Mouse (Mus musculus) testis, postnatal 10 days (tissue): ENCODE data around the gene Chchd6.
A peak's percentile ranks its signal among the peaks of the same experiment; 100 is the strongest.

Source experiments
- DNase-seq: peaks from one replicate; pipeline ENCODE4 v3.0.0; 2021; ENCODE audit warnings: low spot score

Chchd6 gene

DNA sequence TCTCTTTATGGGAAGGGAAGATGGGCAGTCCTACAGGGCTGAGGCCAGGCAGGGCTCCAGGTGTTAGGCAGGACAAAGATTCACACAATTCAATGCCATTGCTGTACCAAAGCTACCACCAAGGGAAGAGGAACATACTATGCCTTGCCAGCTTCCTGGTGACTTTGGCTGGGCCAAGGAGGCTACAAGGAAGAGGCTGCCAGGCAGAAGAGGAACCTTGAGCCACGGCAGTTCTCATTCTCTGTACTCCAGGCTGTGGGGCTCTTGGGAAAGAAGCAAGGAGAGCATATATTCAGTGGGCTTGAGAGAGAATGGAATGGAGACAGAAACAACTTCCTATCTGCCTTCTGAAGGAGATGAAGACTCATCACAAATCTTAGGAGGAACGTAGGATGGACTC is 190.5 kb downstream of the Chchd6 start:
- DNase-seq: no peak

DNA sequence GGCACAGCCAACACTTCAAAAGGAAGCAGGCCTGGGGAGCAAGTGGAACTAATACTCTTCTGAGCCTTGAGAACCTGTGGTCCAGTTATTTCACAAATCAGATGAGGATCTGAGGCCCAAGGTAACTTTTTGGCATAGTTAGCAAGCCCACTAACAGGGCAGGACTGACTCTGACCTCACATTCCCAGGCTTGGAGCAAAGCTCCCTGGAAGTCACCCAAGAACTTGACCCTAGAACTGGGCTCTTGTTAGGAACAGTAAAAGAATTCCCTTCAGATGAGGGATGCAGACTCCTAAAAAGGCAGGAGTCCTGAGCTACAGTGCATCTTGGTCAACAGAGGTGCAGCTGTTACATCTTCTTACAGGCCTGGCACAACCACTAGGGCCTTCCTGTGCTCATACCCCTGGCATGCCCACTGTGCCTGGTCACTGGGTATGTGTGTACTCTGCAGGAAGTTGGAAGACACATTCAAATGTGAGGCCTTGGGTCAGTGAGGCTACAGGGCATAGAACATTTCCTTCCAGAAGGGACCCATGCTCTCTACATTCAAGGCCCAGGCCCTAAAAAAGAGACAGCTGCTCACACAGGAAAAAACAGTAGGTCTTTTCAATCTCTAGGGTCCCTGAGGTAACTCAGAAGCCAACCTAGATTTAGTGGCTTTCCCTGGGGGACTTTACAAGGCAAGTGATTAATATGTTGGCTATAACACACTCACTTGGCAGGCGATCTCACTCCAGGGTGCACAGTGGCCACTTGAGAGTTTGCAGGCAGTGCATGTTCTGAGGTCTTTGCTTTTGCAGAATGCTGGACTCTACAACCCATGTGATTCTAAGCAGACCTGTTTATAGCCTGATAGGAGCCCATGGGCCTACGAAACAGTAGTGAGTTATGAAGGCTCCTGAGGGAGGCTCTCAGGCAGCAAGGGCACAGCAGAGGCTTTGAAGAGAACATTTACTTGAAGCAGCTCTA is 191.9 kb downstream of the Chchd6 start:
- no peak for DNase-seq

DNA sequence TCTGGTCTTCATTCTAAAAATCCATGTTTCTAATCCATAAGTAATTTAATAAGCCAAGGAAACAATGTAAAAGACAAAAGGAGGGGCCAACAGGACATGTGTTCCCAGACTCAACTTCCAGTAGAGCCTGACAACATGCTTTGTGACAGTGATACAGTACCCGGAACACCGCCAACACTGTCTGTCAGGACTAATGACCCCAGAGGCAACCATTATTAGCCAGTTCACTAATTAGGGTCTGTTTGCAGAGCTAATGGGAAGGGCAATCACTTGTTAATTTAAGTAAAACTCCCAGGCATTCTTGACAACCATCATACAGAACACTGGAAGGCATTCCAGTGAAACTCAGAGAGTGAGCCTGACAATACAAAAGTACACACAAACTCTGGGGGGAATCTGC is 193.0 kb downstream of the Chchd6 start:
- no peak for DNase-seq

DNA sequence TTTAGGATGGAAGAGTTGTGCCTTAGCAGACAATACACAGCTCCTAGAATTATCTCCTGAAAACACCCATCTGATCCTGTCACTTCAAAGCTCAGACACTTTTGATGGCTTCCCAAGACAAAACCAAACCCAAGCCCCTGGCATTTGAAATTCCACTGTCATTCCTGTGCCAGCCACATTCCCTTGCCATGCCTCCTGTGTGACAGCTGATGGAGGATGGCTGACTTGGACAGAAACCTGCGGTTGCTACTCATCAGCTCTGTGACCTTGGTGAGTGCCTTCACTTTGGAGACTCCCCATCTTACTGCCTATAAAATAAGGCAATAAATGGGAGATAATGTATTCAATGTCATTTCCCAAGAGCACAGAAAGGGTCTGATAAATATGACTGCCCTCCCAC is 195.9 kb downstream of the Chchd6 start:
- DNase-seq: no peak

DNA sequence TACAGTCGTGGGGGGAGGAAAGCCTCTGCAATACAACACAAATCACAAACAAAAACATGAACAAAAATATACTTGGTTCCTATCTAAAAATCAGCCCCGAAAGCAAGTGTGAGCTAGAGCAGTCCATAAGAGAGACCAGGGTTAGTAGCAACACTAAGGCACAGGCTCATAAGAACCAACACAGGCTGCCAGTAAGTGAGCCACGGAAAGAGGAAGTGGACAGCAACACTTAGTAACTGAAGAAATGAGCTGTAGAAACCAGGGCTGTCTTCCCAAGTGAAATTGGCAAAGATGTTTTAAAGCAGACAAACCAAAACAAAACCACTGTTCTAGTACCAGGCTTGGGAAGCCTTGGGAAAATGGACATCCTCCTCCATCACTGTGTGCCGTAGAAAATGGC is 197.5 kb downstream of the Chchd6 start:
- DNase-seq: no peak

DNA sequence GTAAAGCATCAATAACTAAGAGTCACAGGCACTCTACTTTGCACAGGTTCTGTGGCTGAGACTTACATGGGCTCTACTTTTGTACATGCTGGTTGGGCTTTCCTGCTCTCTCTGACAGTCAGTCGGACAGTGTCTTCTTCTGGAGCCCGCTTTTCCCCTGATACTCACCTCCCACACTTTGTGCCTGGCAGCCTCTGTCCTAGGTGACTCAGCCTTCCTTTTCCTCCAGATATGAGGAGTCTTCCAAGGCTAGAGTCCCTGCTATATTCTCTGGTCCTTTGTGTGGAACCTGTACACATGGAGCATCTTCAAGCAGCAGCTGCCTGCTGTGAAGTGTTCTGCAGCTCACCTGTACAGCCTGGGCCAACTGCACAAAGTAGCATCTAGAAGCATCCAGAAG is 201.6 kb downstream of the Chchd6 start:
- no peak for DNase-seq

DNA sequence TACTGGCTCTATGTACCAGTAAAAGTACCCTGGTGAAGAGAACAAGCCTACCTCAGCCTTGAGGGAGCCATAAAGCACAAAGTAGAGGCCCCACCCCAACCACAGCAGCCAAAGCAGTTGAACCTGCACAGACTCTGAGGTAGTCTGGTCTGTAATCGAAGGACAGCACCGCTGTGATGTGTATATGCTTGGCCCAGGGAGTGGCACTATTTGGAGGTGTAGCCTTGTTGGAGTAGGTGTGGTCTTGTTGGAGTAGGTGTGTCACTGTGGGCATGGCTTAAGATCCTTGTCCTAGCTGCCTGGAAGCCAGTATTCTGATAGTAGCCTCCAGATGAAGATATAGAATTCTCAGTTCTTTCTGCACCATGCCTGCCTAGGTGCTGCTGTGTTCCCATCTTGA is 203.2 kb downstream of the Chchd6 start:
- no peak for DNase-seq

DNA sequence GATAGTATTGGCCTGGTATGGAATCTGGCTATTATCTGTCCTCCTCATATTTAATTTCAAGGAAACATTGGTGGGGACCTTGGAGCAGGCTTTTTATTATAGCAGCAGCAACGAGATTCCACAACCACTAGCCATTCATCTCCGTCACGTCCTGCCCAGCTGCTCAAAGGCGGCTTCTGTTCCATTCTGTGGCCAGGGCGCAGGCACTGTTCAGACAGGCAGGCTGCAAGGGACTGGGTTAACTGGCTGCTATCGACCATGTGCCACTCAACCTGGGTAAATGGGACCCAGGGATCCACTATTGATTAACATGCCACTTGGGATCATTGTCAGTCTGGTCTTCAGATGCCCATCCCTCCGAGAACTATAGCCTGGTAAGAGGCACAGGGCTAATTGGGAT is 205.7 kb downstream of the Chchd6 start:
- no peak for DNase-seq

DNA sequence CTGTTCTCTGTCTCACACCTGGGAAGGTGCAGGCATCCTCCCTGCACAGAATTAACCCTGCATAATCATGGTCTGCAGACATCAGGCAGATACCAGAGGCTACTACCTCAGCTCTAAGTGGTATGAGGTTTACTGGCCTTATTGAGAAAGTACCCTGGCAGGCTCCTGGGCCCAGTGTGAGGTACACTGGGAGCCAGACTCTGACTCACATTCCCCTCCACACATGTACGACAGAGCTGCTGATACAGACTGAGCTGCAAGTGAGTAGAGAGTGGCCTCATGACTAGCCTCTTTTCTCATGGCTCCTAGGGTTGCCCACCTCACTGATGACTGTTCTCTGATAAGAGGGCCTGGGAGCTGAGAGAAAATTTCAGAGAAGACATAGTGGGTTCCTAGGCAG is 208.5 kb downstream of the Chchd6 start:
- no peak for DNase-seq

DNA sequence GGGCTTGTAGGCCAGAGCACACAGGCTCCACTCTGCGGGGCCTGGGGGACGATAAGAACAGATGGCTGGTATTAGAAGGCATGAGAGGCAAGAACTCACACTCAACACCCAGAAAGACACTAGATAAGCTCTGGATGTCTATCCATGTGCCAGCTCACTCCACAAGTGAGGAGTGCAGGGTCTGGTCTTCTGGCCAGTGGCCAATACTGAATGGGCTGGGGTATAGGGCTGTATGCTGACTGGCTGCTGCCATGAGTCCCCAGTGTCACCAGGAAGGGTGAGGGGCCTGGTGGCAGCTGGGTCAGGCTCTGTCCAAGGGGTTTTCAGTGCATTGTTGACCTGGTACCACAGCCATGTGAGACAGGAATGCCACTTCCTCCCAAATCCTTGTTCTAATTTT is 210.8 kb downstream of the Chchd6 start:
- no peak for DNase-seq

DNA sequence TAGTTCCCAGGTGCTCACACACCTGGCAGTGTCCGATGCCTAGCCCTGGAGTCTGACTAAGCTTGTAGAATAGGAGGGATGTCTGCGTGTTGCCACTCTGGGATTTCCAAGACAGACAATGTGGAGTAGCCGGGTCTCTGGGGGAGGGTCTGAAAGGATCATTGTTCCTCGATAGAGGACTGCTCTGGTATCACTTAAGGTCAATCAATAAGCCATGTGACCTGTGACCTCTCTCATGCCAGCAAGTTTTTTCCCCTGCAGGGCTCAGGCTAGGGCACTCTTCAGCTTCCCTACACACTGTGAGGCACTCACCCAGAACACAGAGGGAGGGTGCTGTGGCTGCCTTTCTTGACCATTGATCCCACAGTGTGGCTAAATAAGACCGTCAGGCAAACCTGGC is 213.6 kb downstream of the Chchd6 start:
- DNase-seq: no peak

DNA sequence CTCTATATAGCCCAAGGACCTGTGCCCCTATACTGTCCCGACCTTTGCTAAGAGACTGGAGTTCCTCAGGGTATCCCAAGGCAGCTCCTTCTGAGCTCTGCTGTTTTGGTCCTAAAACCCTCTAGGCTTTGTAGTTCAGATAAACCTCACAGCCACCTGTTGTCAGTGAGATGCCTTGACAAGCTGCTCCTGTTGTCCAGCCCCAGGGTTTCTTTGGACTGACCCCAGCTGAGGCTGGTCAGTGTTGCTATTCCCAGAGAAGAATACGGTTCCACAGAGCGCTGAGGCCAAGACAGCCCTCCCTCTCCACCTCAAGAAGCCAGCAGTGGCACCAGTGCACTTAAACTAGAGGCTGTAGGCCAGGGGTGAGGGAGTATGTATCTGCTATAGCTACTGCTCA is 214.3 kb downstream of the Chchd6 start:
- no peak for DNase-seq

DNA sequence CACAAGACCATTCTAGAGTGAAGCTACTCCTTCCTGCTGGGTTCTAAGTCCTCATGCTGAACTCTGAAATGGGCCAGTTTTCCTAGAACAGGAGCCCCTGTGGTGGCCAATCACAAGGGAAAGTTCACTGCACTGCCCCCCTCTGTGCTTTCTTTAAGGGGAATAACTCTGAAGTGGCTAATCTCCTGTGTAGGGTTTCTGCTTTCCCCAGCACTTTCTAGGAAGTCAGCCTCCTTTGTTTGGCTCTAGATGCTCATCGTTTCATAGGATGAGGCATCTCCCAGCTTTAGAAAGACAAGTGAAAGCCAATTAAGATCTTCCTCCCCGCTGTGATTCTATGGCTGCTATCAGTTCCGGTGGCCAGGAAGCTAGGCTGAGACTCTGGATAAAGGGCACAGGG is 214.7 kb downstream of the Chchd6 start:
- DNase-seq: no peak

DNA sequence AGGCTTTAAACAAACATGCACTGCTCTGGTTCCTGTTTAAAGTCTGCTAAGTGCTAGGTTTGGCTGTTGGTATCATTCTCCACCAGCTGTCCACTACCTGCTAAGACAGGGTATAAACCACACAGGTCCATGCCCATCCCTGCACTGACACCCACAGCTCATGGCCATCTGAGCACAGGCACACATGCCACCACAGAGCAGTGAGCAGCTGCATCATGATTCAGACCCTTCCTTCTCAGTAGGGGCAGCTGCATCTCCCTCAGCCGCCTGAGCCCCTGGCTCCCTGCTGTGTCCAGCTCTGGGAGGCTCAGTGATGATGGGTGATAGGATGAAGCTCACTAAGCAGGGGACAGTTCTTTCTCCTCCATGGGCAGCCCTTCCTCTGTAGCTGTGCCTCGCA is 217.2 kb downstream of the Chchd6 start:
- DNase-seq: no peak

DNA sequence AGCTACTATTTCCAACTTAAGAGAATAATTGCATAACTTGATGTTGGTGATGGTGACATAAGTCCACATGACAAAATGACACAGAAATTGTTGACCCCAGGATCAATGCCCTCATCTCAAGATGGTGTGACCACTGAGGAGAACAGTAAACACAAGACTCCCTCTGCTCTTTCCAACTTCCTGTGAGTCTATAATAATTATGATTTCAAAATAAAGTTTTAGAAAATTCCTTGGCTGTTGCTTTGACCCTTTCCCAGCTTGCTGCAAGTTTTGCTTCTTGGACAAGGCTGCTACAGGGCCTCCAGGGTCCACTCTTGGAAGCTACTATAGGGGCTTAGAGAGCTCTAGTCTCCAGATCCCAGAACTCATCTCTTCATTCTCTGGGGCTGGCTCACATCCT is 226.6 kb downstream of the Chchd6 start:
- DNase-seq: no peak

DNA sequence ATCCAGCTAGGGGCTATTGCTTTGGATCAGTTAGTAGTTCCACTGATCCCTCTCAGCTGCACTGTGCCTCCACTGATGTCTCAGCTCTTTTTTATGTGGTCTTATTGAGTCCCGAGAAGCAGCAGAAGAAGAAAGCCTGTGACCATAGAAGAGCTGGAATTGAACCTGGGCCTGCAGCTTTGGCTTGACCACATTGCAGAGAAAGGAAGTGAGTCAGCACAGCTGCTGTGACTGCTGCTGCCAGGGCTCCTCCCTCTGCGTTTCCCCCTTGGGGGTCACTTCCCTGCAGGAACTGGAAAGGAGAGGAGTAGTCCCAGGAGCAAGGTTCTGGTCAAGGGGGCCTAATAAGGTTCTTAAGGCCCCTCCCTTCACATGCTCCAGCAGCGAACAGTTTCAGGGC is 231.1 kb downstream of the Chchd6 start:
- DNase-seq: no peak

DNA sequence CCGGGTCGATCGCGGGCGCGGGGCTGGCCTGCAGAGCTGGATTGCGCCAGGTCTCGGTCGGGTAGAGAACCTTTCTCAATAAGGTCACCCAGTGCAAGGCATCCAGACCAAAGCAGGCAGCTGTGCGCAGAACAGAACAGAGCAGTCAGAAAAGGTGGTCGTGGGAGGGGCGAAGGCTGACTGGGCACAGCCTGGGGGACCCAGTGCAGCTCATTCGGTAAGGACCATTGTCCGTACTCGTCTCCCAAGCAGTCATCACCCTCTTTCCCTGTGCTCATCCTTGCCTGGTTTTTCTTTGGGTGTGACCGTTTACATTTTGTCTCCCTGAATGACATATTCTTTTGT is 232.4 kb downstream of the Chchd6 start:
- DNase-seq: no peak

DNA sequence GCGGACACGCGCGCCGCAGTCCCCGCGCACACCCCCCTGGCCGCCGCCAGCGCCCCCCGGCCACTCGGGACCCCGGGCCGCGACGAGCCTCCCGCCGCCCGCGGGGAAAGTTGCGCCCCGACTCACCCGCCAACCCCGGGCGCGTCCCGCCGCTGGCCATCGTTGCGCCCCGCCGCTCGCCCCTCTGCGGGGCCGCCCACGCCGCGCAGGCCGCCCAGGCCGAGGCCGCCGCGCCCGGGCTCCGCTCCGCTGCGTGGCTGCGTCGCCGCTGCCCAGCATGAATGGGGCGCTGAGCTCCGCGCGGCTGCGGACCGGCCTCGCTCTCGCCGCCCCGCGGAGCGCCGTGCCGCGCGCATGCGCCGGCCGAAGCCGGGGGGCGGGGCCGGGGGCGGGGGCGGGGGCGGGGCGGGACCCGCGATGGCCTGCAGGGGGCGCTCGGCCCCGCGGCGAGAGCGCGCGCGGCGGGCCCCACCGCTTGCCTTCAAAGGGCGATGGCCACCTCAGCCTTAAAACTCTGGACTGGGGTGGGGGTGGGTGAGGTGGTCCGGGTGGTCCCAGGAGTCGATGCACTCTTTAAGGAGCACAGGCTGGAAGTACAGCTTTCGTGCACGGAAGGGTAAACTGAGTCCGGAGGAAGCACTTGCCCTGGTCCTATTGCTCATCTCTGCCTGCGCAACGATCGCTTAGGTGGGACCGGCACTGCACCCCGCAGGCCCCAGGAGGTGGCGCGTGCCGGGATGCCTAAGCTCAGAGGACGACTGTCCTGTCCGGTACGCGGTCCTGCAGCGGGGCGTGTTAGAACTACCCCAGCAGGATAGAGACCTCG is 233.0 kb downstream of the Chchd6 start, which contains the start of gene Plxna1:
TSS of gene Plxna1 (minus strand) at position 340 of the 826 bp plus-strand sequence.
- peak; percentile 76 for DNase-seq

DNA sequence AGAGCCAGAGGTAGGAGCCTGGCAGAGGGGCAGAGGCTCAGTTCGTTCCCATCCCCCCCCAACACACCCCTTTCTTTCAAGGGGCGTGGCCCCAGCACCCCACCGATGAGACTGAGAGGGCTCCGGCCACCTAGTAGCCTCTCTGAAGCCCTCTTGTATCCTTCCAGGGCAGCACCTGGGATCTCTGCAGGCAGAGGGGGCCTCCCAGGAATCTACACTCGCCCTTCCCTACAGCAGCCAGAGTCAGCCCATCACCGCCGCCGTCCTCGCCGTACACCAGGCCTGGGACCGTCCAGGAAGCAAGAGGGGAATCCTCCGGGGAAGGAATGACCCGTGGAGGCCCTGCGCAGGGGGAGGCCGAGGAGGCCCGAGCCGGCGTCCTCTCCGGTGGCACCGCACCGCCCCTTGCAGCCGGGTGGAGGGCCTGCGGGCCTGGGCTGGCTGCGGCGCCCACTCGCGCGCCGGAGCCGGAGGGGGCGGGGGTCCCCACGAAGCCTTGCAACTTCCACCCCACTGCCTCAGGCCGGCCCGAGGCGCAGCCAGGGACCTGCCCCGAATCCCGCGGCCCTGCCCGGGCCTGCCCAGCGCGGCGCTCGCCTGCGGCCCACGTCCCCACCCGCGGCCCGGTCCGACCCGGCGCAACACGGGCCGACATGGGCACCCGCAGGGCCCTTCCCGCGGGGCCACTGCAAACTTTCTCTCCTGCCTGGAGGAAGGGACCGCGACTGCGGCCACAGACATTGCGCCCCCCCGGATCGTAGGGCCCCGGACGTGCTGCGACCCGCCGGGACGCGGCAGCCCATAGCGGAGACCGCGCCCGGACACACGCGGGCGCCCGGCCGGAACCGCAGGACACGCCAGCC is 233.8 kb downstream of the Chchd6 start:
- peak; percentile 72 for DNase-seq

DNA sequence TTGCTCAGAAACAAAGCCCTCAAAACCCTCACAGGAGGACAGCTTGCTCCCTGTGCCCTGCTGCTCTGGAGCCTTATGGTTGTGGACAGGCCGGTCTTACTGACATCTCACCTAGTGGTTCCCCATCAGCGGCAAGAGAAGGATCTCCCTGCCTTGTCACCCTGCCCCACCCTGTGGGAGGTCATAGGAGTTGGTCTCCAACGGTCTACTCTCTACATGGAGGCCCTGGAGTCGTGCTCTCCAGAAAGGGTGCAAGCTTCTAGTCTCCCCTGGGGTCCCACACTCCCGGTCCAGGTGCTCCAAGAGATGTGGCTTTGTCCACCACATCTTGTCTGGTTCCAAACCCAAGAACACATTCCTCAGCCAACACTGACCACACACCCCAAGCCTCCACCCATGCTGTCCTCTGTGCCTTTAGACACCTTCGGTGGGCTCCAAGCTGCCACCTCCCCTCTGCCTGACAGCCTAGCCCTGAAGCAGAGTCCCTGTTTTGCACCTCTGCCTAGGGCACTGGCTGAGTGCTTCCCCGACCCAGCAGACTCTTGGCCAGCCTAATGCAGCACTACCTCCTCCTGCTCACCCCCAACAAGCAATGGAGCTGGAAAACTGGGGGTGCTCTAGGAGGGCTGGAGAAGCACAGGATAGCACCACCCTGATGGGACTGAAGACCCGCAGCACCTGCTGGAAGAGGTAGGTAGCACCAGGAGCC is 234.6 kb downstream of the Chchd6 start:
- DNase-seq: peak; percentile 41
